Mouse (Mus musculus) heart, embryonic 16.5 days (tissue): Measurements from ENCODE around the gene Grk6. TPM values are rescaled to one million over a fixed set of nuclear protein-coding genes. Genes with fewer than 3 reads are reported as not detected.

Source experiments
- ATAC-seq: fragments of 200-750 bp; cut with Nextera tagmentation; replicated peaks from 2 replicates; pipeline ENCODE4 v1.8.0; 2017; ENCODE audit warnings: moderate number of reproducible peaks; ENCODE audit not compliant: insufficient read depth, low FRiP score; ENCODE audit errors: extremely low read depth
- H3K27ac ChIP-seq: fragments of 300-500 bp; sonication (generic); 2 replicates; pipeline ENCODE4 v1.5.1; 2014; ENCODE audit warnings: mild to moderate bottlenecking, low read length, control low read depth, moderate library complexity
- H3K27me3 ChIP-seq: fragments of 300-500 bp; sonication (generic); 2 replicates; pipeline ENCODE4 v1.6.1; 2014; ENCODE audit warnings: low read length, mixed read lengths; ENCODE audit not compliant: control insufficient read depth, insufficient read depth
- H3K36me3 ChIP-seq: fragments of 300-500 bp; sonication (generic); 2 replicates; pipeline ENCODE4 v1.6.1; 2014; ENCODE audit not compliant: control insufficient read depth, insufficient read depth
- H3K4me1 ChIP-seq: fragments of 300-500 bp; sonication (generic); 2 replicates; pipeline ENCODE4 v1.6.1; 2014; ENCODE audit warnings: low read length, mixed read lengths; ENCODE audit not compliant: control insufficient read depth, insufficient read depth
- H3K4me2 ChIP-seq: fragments of 300-500 bp; sonication (generic); 2 replicates; pipeline ENCODE4 v1.6.1; 2014; ENCODE audit warnings: low read depth, mild to moderate bottlenecking, control low read depth, low read length
- H3K4me3 ChIP-seq: fragments of 300-500 bp; sonication (generic); 2 replicates; pipeline ENCODE4 v1.5.1; 2014; ENCODE audit warnings: mild to moderate bottlenecking, control low read depth, low read length
- H3K9ac ChIP-seq: fragments of 300-500 bp; sonication (generic); 2 replicates; pipeline ENCODE4 v1.6.1; 2014; ENCODE audit warnings: low read length, control low read depth
- H3K9me3 ChIP-seq: fragments of 300-500 bp; sonication (generic); replicated peaks from 2 replicates; pipeline ENCODE4 v1.6.1; 2016; ENCODE audit warnings: low read length; ENCODE audit not compliant: control insufficient read depth
- WGBS: fragments of 180-500 bp; shearing (Covaris S2); extraction: QIAGEN DNeasy Blood & Tissue Kit; methylation state at CpG from one replicate; pipeline ENCODE4 v1.1.7; 2014; 5-methylcytosine and 5-hydroxymethylcytosine counted together
- polyA plus RNA-seq: library from polyadenylated mRNA; unstranded; fragments of >200 nt; fragmentation: Nextera tagmentation; extraction: Ambion mirVana; gene quantifications from 2 replicates; pipeline ENCODE4 v1.2.1, GENCODE M21; 2015

Gene Grk6
- polyA plus RNA-seq = 11.4 and 19.4 TPM in 2 replicates

DNA sequence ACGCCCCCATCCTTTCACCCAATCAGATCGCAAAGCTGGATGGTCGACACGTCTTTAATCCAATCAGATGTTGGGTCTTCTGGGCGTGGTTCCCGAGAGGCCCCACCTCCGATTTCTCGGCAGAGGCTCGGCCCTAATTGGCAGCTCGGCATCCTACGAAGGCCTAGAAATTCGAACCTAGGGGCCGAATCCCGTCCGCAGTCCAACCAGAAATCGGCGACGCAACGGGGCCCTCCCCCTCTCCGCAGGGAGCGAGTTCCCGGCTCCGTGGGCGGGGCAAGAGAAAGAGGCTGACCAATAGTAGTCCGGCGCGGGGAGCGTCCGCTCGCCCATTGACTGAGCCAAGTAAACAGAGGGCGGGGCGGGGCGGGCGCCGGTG is at the start of gene Grk6:
Grk6 (plus strand) TSS at position 136 of the 379 bp plus-strand sequence.
- Histone ChIP-seq H3K27ac (peak within 1 kb of the TSS; percentile 97), H3K4me2 (peak within 1 kb of the TSS; percentile 94), H3K4me3 (peak within 1 kb of the TSS; percentile 89), H3K4me1 (peaks cover 39% of the 10 kb centered on the region), H3K27me3 (no peaks in the 10 kb centered on the region), H3K9ac (peak within 1 kb of the TSS; percentile 97), H3K9me3 (no peaks in the 10 kb centered on the region), H3K36me3 (no peaks in the 10 kb centered on the region; the same call in 1 of the 2 replicates)
- ATAC-seq = peak; percentile 95
- WGBS = under 1% methylated on average over 35 of the region's 35 CpGs

DNA sequence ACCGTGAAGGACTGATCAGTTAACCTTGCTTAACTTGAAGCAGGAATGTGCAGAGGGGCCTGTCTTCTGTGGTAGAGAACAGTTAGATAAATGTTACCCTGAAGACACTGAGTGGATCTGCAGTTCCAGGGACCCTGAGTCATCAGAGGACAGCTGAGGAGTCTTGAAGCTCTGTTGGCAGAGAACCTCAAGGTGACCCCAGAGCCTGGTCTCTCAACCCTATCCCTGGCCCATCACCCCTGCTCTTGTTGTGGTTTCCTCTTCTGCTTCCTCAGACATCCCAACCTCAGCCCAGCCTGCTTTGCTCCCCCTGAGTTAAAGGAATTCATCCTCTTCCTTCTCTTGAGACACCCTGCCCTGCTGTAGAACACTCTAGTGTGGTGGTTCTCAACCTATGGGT is 46.8 kb upstream of the Grk6 start, which contains the start of gene Slc34a1:
Slc34a1 (plus strand) TSS at position 100 of the 400 bp plus-strand sequence.
- Histone ChIP-seq H3K27me3 (peaks cover 25% of the 10 kb centered on the region), H3K4me3 (no peak within 1 kb of the TSS), H3K27ac (no peak within 1 kb of the TSS), H3K9me3 (no peaks in the 10 kb centered on the region), H3K4me2 (no peak within 1 kb of the TSS), H3K9ac (no peak within 1 kb of the TSS), H3K36me3 (no peaks in the 10 kb centered on the region), H3K4me1 (no peaks in the 10 kb centered on the region)
- 65% methylated on average over 1 of the region's 1 CpGs for WGBS
- ATAC-seq = no peak

DNA sequence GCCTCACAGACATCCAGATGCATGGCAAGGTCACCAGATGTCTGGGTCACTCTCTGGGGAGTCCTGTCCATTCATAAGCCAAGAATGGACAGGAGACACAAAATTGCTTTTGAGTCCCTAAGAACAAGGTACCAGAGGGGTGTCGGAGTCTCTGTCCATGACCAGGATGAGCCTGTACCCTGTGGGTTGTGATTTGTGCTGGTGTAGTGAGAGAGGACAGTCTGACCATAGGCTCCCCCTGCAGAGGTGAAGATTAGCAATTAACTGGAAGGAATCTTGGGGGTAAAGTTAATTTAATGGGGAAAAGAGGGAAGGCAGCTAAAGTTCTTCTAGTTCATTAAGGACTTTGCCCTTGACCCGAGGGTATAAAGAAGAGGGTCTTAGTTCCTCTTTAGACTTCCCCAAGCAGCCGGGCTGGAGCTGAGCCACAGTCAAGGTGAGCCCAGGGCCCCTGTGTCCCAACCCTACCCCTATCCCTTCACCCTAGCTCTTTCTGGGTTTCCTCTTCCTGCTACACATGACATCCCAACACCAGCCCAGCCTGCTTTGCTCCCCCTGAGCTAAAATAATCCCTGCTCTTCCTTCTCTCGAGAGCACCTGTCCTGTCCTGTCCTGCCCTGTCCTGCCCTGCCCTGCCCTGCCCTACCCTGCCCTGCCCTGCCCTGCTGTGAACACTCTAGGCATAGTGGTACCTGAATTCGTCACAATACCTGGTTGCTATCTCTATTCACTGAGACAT is 45.4 kb upstream of the Grk6 start:
- Histone ChIP-seq H3K27me3 (peaks cover 33% of the 10 kb centered on the region), H3K4me2 (no peak overlapping the region), H3K9ac (no peak overlapping the region), H3K9me3 (no peaks in the 10 kb centered on the region), H3K27ac (no peak overlapping the region), H3K4me3 (no peak overlapping the region), H3K4me1 (no peaks in the 10 kb centered on the region), H3K36me3 (no peaks in the 10 kb centered on the region)
- no peak for ATAC-seq
- WGBS = 61% methylated on average over 5 of the region's 5 CpGs

DNA sequence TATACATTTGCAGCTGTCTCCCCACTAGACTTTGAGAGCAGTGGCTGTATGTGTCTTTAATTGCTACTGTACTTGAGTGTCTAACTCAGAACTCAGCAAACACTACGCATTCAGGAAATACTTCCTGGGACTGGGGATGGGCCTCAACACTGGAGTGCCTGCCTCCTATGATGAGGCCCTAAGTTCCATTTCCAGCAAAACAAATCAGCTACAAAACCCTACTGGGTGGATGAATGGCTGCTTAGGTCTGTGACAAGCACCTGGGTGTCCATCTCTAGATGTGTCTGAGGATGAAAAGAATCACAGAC is 44.9 kb upstream of the Grk6 start:
- Histone ChIP-seq H3K27me3 (peaks cover 36% of the 10 kb centered on the region), H3K4me3 (no peak overlapping the region), H3K9ac (no peak overlapping the region), H3K9me3 (no peaks in the 10 kb centered on the region), H3K27ac (no peak overlapping the region), H3K4me1 (no peaks in the 10 kb centered on the region), H3K4me2 (no peak overlapping the region), H3K36me3 (no peaks in the 10 kb centered on the region)
- WGBS = 44% methylated on average over 1 of the region's 1 CpGs
- no peak for ATAC-seq

DNA sequence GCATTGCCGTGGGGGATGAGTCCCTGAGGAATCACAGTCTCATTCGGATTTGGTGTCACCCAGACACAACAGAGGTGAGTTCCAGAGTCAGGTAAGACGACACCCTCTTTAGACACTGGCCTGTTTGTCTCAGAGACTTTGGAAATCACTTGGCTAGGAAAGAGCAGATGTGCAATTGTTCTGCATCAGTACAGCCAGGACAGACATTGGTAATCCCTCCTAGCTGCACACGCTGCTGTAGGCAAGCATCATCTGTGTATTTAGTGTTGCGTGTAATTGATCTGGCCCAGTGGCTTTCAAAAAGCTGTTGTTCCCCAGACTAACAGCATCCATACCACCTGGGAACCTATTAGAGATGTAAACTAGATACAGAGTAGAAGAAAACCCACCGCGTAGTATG is 41.6 kb upstream of the Grk6 start:
- Histone ChIP-seq H3K9me3 (no peaks in the 10 kb centered on the region), H3K9ac (no peak overlapping the region), H3K27me3 (peaks cover 55% of the 10 kb centered on the region), H3K4me2 (no peak overlapping the region), H3K27ac (no peak overlapping the region), H3K4me3 (no peak overlapping the region), H3K4me1 (no peaks in the 10 kb centered on the region), H3K36me3 (no peaks in the 10 kb centered on the region)
- WGBS = 75% methylated on average over 7 of the region's 7 CpGs
- no peak for ATAC-seq

DNA sequence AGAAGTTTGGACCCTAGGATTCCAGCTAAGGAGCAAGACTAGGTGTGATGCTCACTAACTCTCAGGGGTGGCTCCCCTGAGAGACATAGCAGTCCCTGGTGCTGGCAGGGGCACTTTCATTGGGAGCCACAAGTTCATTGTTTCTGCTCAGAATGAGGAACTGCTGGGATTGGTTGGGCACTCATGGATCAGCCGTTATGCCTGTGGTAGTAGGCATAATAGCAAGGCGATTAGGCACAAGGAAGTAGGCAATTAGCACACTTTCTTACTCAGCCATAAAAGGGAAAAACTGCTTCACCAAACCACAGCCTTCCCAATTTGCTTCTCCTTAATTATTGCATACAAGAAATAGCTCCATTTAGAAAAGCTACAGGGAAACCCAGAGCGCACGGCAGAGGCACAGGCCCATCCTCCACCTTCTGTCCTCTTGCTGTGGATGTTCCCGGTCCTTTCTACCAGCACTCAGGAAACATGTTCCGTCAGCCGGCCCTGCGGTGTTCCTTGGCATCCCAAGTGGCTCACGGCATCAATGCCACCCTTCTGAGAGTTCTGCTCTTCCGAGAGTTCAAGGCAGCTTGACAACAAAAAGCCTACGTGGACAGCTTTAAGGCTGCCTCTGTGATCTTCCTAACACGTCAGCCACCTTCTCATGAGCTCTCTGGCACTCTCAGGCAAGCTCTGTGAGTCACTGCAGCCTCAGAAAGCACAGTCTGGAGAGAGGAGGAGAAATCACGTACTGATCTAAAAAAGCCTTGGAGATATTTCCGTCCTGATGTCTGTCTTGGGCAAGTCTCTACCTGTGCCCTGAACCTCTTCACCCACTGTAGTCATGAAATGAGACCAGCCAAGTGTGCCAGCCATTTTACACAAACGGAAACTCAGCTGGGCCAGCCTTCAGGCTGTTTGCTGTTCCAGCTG is 40.7 kb upstream of the Grk6 start:
- no peaks in the 10 kb centered on the region for H3K36me3 ChIP-seq
- H3K4me2 ChIP-seq = no peak overlapping the region
- no peak overlapping the region for H3K9ac ChIP-seq
- 64% methylated on average over 15 of the region's 15 CpGs for WGBS
- no peak overlapping the region for H3K27ac ChIP-seq
- peaks cover 60% of the 10 kb centered on the region for H3K27me3 ChIP-seq
- H3K9me3 ChIP-seq = no peaks in the 10 kb centered on the region
- H3K4me3 ChIP-seq = no peak overlapping the region
- ATAC-seq = no peak
- no peaks in the 10 kb centered on the region for H3K4me1 ChIP-seq

DNA sequence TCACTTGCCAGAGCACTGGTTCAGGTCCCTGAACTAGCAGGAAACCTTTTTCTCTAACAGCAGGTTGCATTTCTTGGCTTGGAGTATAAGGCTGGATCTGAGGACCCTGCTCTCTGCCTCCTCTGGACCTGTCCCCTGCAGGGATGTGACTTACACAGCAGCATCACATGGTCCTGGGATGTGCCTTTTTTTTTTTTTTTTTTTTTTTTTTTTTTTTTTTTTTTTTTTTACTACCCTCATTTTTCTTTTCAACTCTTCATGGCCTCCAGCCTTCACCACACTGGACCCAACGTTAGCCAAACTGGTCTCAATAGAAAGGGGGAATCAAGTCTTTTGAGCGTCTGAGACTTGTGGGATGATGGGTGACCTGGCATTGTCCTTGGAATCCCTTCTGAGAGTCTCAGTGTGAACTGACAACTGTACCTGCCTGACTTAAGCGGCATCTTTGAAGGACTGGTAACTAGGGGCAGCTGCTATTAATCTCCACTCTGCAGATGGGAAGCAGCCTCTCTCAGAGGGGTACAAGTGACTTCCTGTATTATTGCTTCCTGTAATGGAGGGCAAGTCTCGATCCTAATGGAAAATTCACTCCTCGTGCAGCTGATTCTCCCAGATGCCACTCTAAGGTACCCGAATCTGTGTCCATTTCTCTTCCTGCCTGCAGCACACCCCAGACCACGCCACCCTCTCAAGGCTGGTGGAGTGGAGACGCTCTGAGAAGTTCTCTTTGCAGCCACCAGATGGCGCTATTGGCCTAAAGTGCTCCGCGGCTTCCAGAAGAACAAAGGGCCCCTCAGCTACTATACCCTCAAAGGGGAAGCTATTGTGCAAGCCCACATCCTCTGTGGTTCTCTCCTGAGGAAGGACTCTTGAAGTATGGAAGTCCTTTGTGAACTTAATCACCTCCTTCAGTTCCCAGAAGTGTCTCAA is 39.8 kb upstream of the Grk6 start:
- no peak overlapping the region for H3K4me3 ChIP-seq
- H3K9me3 ChIP-seq = no peaks in the 10 kb centered on the region
- H3K4me2 ChIP-seq = no peak overlapping the region; the same call in 1 of the 2 replicates
- H3K27ac ChIP-seq = no peak overlapping the region
- ATAC-seq = peak; percentile 75
- WGBS = 11% methylated on average over 11 of the region's 11 CpGs
- H3K36me3 ChIP-seq = no peaks in the 10 kb centered on the region
- peaks cover 60% of the 10 kb centered on the region for H3K27me3 ChIP-seq
- no peak overlapping the region for H3K9ac ChIP-seq
- no peaks in the 10 kb centered on the region for H3K4me1 ChIP-seq

DNA sequence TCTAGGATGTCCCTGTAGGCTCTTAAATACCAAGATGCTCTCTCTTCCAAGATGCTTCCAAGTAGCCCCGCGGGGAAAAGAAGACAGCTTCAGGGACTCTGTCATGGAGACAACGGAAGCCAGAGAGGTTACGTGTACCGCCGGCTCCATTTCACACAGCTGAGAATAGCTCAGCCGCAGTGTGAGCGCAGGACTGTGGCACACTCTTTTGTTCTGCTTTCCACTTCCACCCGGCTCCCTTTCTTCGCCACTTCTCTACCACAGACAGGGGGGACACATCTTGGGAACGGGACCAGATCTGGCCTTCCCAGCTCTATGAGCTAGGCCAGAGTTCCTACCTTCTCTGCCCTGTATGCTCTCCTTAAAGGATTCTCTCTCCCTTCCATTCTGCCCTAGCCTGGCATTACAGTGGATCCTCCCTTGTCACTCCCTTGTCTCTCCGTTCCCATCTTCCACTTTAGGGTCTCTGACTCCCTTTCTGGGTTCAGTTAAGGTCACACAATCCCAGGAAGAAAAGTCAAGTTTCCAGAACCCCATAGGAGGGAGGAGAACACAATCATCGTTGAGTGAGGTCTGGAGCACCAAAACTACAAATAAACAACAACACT is 39.0 kb upstream of the Grk6 start:
- Histone ChIP-seq H3K27me3 (peaks cover 53% of the 10 kb centered on the region), H3K4me3 (no peak overlapping the region), H3K27ac (no peak overlapping the region), H3K36me3 (no peaks in the 10 kb centered on the region), H3K9me3 (no peaks in the 10 kb centered on the region), H3K4me2 (no peak overlapping the region), H3K4me1 (no peaks in the 10 kb centered on the region), H3K9ac (no peak overlapping the region)
- ATAC-seq = 0 out of 2 replicates have a peak, but pooled peaks have one; percentile 9
- 61% methylated on average over 13 of the region's 13 CpGs for WGBS
